Mouse (Mus musculus) heart, embryonic 10.5 days (tissue): ENCODE results near the gene Igfbp7. TPM values are rescaled to one million over a fixed set of nuclear protein-coding genes. Genes with fewer than 3 reads are reported as not detected.

ENCODE experiments used
- DNase-seq: peaks from one replicate; pipeline ENCODE4 v3.0.0-alpha.2; 2017; ENCODE audit warnings: low spot score
- H3K27ac ChIP-seq: fragments of 300-500 bp; sonication (generic); 2 replicates; pipeline ENCODE4 v1.5.1; 2016; ENCODE audit warnings: mild to moderate bottlenecking
- H3K27me3 ChIP-seq: fragments of 300-500 bp; sonication (generic); 2 replicates; pipeline ENCODE4 v1.6.1; 2016; ENCODE audit warnings: mild to moderate bottlenecking; ENCODE audit not compliant: poor library complexity, insufficient read depth, severe bottlenecking
- H3K36me3 ChIP-seq: fragments of 300-500 bp; sonication (generic); 2 replicates; pipeline ENCODE4 v1.6.1; 2016; ENCODE audit warnings: mild to moderate bottlenecking, moderate library complexity
- H3K4me1 ChIP-seq: fragments of 300-500 bp; sonication (generic); 2 replicates; pipeline ENCODE4 v1.6.1; 2016; ENCODE audit warnings: mild to moderate bottlenecking
- H3K4me3 ChIP-seq: fragments of 300-500 bp; sonication (generic); 2 replicates; pipeline ENCODE4 v1.5.1; 2016; ENCODE audit warnings: mild to moderate bottlenecking, moderate library complexity
- H3K9me3 ChIP-seq: fragments of 300-500 bp; sonication (generic); 2 replicates; pipeline ENCODE4 v1.6.1; 2016; ENCODE audit warnings: mild to moderate bottlenecking, moderate library complexity
- WGBS: fragments of 180-500 bp; shearing (Covaris S2); methylation state at CpG from one replicate; pipeline ENCODE4 v1.1.7; 2016; 5-methylcytosine and 5-hydroxymethylcytosine counted together
- polyA plus RNA-seq: library from polyadenylated mRNA; unstranded; fragments of >200 nt; fragmentation: Nextera tagmentation; extraction: Ambion mirVana; gene quantifications from 2 replicates; pipeline ENCODE4 v1.2.1, GENCODE M21; 2016

Igfbp7 gene
- polyA plus RNA-seq, 1 experiment from 2014 or later: 16.6 TPM

GRCm38 (mm10) chr5:77368194-77368593 lies 39.6 kb downstream of the Igfbp7 start:
- H3K27ac ChIP-seq: no peak overlapping the region
- H3K4me1 ChIP-seq: peaks cover 9% of the 10 kb centered on the region
- 53% methylated on average over 7 of the region's 7 CpGs for WGBS
- no peak for DNase-seq
- H3K9me3 ChIP-seq: no peaks in the 10 kb centered on the region
- H3K36me3 ChIP-seq: no peaks in the 10 kb centered on the region
- H3K4me3 ChIP-seq: no peak overlapping the region
- peaks cover 3% of the 10 kb centered on the region; the same call in 1 of the 2 replicates for H3K27me3 ChIP-seq

DNA sequence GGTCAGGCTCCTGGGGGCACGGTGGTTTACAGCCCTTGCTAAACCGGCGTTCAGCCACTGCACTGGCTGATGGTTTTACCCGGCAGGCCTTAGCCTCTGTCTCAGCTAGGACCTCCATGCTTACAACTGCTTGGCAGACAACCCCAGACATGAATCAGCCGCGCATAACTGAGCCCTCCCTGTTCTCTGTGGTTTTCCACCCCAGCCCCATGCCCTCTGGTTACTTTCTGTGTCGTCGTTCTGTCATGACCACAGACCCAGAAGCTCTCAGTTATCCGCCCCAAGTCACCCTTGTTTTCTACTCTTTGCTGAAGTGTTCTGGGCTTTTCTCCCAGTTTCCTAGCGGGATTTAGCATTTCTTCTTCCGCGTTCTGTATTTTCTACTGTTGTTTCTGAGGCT lies 40.2 kb downstream of the Igfbp7 start:
- Histone ChIP-seq H3K9me3 (no peaks in the 10 kb centered on the region), H3K4me3 (no peak overlapping the region), H3K27me3 (peaks cover 3% of the 10 kb centered on the region; the same call in 1 of the 2 replicates), H3K4me1 (peaks cover 9% of the 10 kb centered on the region), H3K36me3 (no peaks in the 10 kb centered on the region), H3K27ac (no peak overlapping the region)
- DNase-seq: no peak
- 62% methylated on average over 12 of the region's 12 CpGs for WGBS

GRCm38 (mm10) chr5:77367145-77367544 lies 40.7 kb downstream of the Igfbp7 start:
- Histone ChIP-seq H3K9me3 (no peaks in the 10 kb centered on the region), H3K36me3 (no peaks in the 10 kb centered on the region), H3K4me3 (no peak overlapping the region), H3K27ac (no peak overlapping the region), H3K4me1 (peaks cover 9% of the 10 kb centered on the region), H3K27me3 (peaks cover 3% of the 10 kb centered on the region; the same call in 1 of the 2 replicates)
- WGBS: 88% methylated on average over 1 of the region's 1 CpGs
- DNase-seq: no peak

GRCm38 (mm10) chr5:77366313-77366712 lies 41.5 kb downstream of the Igfbp7 start:
- H3K9me3 ChIP-seq: no peaks in the 10 kb centered on the region
- peaks cover 3% of the 10 kb centered on the region; the same call in 1 of the 2 replicates for H3K27me3 ChIP-seq
- no peak overlapping the region for H3K4me3 ChIP-seq
- no peak overlapping the region for H3K27ac ChIP-seq
- WGBS: 87% methylated on average over 8 of the region's 8 CpGs
- no peak for DNase-seq
- H3K4me1 ChIP-seq: peaks cover 9% of the 10 kb centered on the region
- H3K36me3 ChIP-seq: no peaks in the 10 kb centered on the region

DNA sequence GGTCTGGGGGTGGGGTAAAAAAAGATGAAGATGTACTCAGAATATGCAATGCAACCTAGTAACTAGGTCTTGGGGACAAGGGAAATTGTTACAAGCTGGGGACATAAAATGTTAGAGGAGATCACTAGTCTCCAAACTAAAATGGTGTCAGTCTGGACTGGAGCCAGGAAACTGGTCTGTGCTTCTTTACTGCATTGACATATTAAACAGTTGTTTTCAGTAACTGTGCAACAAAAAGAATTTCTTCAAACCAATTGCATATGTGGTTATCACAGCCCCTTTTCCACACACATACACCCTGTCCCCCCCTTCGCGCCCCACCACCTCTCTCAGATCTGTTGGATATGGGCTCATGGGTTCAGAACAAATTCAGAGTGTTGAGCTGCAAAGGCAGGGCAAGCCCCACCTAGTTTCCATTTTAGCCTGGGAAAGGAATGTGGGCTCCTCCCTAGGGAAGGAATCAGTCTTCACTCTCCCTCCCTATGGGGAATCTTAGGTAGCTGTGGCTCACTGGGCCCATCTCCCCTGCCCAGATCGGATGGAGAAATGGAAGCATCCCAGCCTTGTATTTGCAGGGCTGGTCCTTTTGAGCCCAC lies 43.3 kb downstream of the Igfbp7 start:
- Histone ChIP-seq H3K9me3 (no peaks in the 10 kb centered on the region), H3K27ac (no peak overlapping the region), H3K27me3 (peaks cover 3% of the 10 kb centered on the region; the same call in 1 of the 2 replicates), H3K4me3 (no peak overlapping the region), H3K36me3 (no peaks in the 10 kb centered on the region), H3K4me1 (peaks cover 9% of the 10 kb centered on the region)
- WGBS: 82% methylated on average over 3 of the region's 3 CpGs
- no peak for DNase-seq

DNA sequence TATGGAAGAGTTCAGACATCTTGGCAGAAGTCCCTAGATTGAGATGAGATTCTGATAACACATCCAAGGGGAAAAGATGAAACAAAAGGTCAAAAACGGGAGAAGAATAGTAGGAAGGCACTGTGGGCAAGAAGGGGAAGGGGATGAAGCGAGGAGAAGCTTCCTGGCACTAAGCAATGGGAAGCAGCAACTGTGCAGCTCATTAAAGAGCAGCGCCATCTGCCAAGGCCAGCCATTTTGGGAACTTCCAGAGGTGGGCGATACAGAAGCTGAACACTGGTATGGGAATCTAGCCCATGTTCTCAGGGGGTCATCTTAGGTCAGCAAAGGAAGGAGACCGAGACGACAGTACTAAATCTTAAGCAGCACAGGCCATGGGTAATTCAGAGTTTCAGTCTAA lies 44.2 kb downstream of the Igfbp7 start:
- peaks cover 3% of the 10 kb centered on the region; the same call in 1 of the 2 replicates for H3K27me3 ChIP-seq
- no peaks in the 10 kb centered on the region for H3K36me3 ChIP-seq
- no peak overlapping the region for H3K4me3 ChIP-seq
- no peak overlapping the region for H3K27ac ChIP-seq
- no peaks in the 10 kb centered on the region for H3K9me3 ChIP-seq
- 84% methylated on average over 6 of the region's 6 CpGs for WGBS
- peaks cover 8% of the 10 kb centered on the region for H3K4me1 ChIP-seq
- DNase-seq: no peak

DNA sequence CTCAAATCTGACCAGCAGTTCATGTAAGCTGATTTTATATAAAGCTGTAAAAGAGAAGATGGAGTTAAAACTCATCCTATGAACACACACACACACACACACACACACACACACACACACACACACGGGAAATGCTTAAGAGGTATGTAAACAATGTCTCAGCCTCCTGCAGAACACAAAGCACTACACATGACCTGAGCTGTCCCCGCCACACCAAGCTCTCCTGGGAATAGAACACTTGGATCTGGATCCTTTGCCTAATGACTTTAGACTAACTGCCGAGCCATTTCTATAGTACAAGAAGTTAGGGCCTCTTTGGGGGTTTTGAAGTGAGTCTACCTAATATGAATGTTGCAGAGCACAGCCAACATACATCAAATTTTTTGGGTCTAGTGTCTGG lies 45.7 kb downstream of the Igfbp7 start:
- DNase-seq: no peak
- WGBS: 62% methylated on average over 3 of the region's 3 CpGs
- peaks cover 19% of the 10 kb centered on the region for H3K4me1 ChIP-seq
- H3K27me3 ChIP-seq: no peaks in the 10 kb centered on the region
- H3K27ac ChIP-seq: no peak overlapping the region
- no peak overlapping the region for H3K4me3 ChIP-seq
- no peaks in the 10 kb centered on the region for H3K36me3 ChIP-seq
- H3K9me3 ChIP-seq: no peaks in the 10 kb centered on the region

GRCm38 (mm10) chr5:77361006-77361405 lies 46.8 kb downstream of the Igfbp7 start:
- H3K27me3 ChIP-seq: no peaks in the 10 kb centered on the region
- no peaks in the 10 kb centered on the region for H3K36me3 ChIP-seq
- H3K4me1 ChIP-seq: peaks cover 19% of the 10 kb centered on the region
- DNase-seq: no peak
- no peak overlapping the region for H3K27ac ChIP-seq
- 66% methylated on average over 4 of the region's 4 CpGs for WGBS
- H3K4me3 ChIP-seq: no peak overlapping the region
- H3K9me3 ChIP-seq: no peaks in the 10 kb centered on the region

DNA sequence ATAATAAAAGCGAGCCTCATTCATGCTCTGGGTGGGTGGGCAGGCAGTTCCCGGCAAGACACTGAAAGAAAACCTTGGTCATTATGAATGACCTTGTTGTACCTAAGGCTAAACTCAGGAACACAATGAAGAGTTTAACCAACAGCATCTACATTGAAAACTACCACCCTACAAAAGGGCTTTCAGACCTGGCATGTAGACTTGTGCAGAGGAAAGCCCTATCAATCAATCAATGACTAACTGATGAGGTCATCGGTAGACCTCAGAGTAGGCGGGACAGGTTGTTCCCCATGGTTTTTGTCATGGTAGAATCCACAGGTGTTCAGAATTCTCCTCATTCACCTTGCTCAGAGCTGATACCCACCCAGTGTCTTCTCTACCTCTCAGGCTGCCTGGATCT lies 47.9 kb downstream of the Igfbp7 start:
- DNase-seq: no peak
- H3K27me3 ChIP-seq: peaks cover 6% of the 10 kb centered on the region
- H3K9me3 ChIP-seq: no peaks in the 10 kb centered on the region
- no peak overlapping the region for H3K4me3 ChIP-seq
- 85% methylated on average over 4 of the region's 4 CpGs for WGBS
- H3K36me3 ChIP-seq: no peaks in the 10 kb centered on the region
- peaks cover 25% of the 10 kb centered on the region for H3K4me1 ChIP-seq
- H3K27ac ChIP-seq: no peak overlapping the region

DNA sequence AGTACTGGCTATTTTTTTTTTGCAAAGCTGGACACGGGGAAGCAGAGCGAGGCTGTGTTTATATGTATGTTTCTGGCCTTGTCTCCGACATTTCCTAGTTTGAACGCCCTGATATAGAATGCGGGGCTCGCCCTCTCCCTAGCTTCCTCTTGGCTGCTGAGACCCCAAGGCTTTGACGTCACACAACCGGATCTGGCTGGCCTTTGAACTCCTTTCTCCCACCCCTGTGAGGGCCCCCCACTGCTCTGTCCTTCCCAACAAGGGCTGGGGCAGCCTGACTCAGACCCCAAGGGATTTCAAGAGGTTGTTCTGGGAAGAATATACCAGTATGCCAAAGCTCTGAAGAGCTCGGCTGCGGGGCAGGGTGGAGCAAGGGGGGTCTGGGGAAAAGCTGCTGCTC lies 49.5 kb downstream of the Igfbp7 start:
- Histone ChIP-seq H3K9me3 (no peaks in the 10 kb centered on the region), H3K4me3 (peak overlapping the region; percentile 64), H3K4me1 (peaks cover 20% of the 10 kb centered on the region), H3K27me3 (peaks cover 6% of the 10 kb centered on the region), H3K36me3 (no peaks in the 10 kb centered on the region), H3K27ac (peak overlapping the region; percentile 89)
- WGBS: 2% methylated on average over 10 of the region's 10 CpGs
- DNase-seq: peak; percentile 86

DNA sequence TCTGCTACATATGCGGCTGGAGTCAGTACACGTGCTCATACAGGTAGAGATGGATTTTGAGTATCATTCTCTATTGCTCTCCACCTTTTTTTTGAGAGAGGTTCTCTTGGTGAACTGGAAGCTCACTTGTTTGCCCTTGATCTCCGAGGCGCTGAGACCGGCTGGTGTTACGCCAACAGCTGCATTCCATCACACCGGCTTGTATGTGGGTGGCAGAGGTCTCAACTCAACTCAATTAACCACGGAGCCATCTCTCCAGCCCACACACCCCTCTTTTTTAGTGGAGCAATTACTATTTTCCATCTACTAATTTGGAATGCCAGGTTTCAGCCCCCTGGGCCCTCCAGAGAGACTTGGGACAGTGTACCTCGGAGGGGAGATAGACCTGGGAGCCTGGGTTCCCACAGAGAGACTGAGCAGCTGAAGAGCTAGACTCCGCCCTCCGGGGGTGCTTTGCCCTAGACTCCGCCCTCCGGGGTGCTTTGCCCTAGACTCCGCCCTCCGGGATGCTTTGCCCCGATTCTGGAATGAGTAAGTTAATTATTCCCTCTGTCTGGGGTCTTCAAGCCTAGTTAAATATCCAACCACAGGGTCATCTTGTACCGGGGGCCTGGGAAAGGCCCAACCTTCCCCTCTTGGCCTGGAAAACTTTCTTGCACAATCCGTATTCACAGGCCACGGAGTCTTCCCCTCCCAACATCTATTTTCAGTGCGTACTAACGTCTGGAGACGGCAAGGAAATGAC lies 50.3 kb downstream of the Igfbp7 start:
- H3K36me3 ChIP-seq: no peaks in the 10 kb centered on the region
- H3K4me1 ChIP-seq: peaks cover 20% of the 10 kb centered on the region
- WGBS: 11% methylated on average over 22 of the region's 22 CpGs
- peaks cover 6% of the 10 kb centered on the region for H3K27me3 ChIP-seq
- peak; percentile 82 for DNase-seq
- H3K27ac ChIP-seq: peak overlapping the region; percentile 89
- H3K4me3 ChIP-seq: peak overlapping the region; percentile 64
- no peaks in the 10 kb centered on the region for H3K9me3 ChIP-seq

- H3K27ac ChIP-seq: no peak overlapping the region
- peaks cover 20% of the 10 kb centered on the region for H3K4me1 ChIP-seq
- H3K36me3 ChIP-seq: peaks cover 8% of the 10 kb centered on the region
- peaks cover 6% of the 10 kb centered on the region for H3K27me3 ChIP-seq
- WGBS: 69% methylated on average over 19 of the region's 19 CpGs
- no peak for DNase-seq
- no peaks in the 10 kb centered on the region for H3K9me3 ChIP-seq
- no peak overlapping the region for H3K4me3 ChIP-seq
Measured at GRCm38 (mm10) chr5:77355307-77356265, 52.3 kb downstream of the Igfbp7 start.
